Mouse (Mus musculus) monocyte, adult 5-6 weeks (primary cell): ENCODE data around the gene Xrcc4. TPM values are rescaled to one million over a fixed set of nuclear protein-coding genes. Genes with fewer than 3 reads are reported as not detected.
"Not testable (repeated sequence)": the region's sequence is repeated elsewhere in the genome, so short reads cannot be mapped to it uniquely, and the experiment has no call there.

Source experiments
- ATAC-seq: fragments of 153-309, 156-312 bp; replicated peaks from 2 replicates; pipeline ENCODE4 v1.8.0; 2017; ENCODE audit warnings: mild to moderate bottlenecking; ENCODE audit not compliant: low TSS enrichment, insufficient number of reproducible peaks, severe bottlenecking, poor library complexity, low FRiP score
- total RNA-seq: library from RNA; stranded (forward); fragments of 200-1000, 200-491, 200-594 nt; gene quantifications from 3 replicates; pipeline ENCODE4 v1.2.3, GENCODE M21; 2017

Gene Xrcc4
- total RNA-seq, 1 experiment from 2014 or later = 58.0 TPM

- ATAC-seq = not testable (repeated sequence)
Measured at GRCm38 (mm10) chr13:89750562-89750961, 338.8 kb downstream of the Xrcc4 start.

- no peak for ATAC-seq
Measured at GRCm38 (mm10) chr13:89743201-89743600, 346.2 kb downstream of the Xrcc4 start.

DNA sequence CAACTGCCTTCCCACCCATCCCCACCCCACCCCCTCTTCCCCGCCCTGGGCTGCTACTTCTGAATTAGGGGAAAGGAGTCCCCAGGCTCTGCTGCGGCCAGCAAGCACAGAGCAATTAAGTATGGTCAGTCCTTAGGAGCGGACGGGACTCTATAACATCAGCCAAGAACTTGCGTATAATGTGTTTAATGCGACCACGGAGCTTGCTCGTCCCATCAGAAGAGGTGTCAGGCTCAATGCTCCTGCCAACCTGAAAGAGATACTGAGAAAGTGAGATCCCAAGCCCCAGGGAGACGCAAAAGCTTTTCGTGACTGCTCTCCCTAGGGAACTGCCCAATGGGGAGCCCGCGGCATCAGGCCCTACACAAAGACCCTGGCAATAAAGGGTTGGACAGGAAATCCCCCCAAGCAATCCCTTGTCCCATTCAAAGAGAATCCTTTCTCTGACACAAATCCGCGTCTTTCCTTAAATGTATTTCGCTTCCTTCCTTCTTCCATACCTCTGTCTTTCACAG, 346.7 kb downstream of the Xrcc4 start:
- no peak for ATAC-seq

GRCm38 (mm10) chr13:89741766-89742685, 347.4 kb downstream of the Xrcc4 start, which contains the start of gene Vcan:
Gene Vcan (minus strand): TSS chr13:89742509.
- no peak for ATAC-seq

- 0 out of 2 replicates have a peak, but pooled peaks have one; percentile 8 for ATAC-seq
Measured at GRCm38 (mm10) chr13:89741116-89741551, 348.3 kb downstream of the Xrcc4 start.

DNA sequence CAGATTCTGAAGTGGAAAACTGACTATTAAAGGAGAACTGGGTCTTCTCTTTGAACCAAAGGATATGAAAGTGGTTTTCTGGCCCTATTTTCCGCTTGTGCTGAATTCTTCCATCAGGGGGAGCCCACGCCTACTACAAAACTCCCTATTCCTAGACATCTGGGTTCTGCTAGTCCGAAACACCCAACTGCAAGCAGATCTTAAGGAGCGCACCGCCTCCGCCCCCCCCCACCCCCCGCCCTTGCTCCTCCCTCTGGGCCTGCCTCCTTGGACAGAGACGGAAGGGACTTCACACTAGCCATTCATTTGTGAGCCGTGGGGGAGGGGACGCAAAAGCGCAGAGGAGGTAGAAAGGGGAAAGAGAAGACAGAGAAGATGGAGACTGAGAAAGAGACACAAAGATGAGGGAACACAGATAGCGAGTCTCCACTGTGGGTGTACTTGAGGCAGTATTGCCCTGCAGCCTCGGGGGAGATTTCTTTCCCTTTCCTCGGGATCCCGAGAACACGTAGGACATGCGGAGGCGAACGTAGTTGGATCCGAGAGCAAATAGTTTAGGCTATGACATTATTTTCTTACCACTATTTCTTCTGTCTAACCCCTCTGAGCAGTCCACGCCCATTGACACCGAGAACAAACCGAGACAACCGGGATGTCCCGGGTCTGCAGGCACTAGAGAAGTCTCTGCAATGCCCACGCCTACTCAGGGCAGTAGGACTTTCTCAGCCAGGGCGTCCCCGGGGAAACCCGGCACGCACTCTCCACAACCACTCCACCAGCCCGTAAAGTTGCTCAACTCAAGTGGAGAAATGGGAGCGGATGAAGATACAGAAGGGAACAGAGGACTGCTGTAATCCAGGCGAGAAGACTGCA, 348.9 kb downstream of the Xrcc4 start:
- peak; percentile 55 for ATAC-seq

DNA sequence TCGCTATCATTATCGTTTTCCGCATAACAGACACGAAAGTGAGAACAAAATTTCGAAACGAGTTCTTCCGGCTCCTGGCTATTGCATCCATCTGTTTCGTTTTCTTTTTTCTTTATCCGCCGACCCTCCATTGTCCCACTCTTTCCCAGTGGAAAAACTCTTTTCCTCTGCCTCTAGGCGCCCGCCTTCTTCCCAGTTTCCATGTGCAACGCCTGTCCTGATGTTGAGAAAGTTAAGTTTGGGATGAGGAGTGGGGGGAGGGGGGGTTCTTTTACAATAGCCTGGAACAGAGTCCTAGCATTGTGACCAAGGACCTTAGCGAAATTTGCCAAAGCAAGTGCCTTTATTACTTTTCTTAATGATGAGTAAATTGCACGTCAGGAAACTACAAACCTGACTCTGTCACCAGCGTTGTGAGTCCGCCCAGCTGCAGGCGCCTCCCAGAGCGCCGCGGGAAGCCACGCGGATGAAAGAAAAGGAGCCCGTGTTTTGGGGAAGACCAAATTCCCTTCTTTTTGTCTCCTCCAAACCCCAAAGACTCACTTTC, 349.6 kb downstream of the Xrcc4 start:
- ATAC-seq = no peak

DNA sequence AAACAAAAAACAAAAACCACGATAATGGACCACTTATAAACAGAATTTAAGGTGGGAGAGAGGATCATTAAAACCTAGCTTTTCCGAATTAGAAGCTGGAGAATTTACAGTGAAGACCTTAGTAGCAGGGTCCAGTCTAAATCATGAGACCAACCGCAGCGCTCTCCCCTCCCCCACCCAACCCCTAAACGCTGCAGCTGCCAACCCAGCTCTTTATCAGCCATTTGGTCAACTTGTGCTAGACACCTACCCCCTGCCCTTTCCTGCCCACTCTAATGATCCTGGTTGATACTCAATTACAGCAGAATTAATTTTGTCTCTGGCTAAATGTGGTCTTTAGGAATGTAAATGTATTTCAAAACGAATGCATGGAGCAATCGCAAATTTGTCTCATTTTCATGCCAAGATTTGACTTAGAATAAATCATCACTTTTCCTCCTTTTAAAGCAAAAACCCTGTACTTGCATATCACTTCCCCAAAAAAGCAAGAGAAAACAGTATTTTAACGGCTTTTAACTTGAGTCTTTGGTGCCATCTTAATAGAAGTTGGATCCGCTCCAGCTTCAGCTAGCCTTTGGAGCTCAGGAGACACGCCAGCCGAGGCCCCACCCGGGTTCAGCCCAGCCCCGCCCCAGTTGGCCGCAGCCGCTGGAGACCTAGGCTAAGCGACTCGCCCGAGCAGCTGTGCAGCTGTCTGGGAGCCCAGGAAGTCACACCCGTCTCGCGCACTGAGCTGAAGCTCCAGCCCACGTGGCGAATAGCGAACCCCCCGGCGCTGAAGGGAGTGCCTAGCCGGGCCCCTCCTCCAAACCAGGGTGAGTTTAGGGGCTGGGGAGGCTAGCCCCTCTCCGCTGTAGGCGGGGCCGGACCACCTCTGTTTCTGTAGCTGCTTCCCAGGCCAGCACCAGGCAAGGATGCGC, 350.4 kb downstream of the Xrcc4 start:
- peak; percentile 55 for ATAC-seq

GRCm38 (mm10) chr13:89738275-89738674, 351.1 kb downstream of the Xrcc4 start:
- ATAC-seq = no peak

GRCm38 (mm10) chr13:89735111-89735510, 354.3 kb downstream of the Xrcc4 start:
- no peak for ATAC-seq

DNA sequence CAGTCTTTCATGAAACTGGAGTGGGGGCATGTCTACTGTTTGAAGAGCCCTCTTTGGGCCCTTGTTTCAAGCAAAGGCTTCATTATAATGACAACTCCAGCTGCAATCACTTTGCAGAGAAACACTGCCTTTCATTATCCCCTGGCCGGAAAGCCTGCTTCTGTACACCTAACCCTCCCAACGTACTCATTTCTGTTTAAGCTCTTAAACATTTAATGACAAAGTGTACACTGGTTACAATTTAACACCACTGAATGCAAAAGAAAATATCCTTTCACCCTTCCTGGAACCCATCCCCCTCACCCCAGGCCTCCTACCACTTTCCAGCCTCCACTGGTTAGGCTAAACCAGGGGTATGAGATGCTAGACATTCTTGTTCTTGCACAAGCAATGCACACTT, 362.9 kb downstream of the Xrcc4 start:
- no peak for ATAC-seq

Other genes starting within 250 kb of the Xrcc4 start
- gene Tmem167, start 485 bp downstream of the Xrcc4 start, total RNA-seq = 21.1 to 32.2 TPM (median 25.0 TPM) in 3 replicates